16 mouse cellular contexts compared by ENCODE assay signal in genomic region chr10:117466391-117466790, GRCm38 (mm10).
DNase-seq lines count a peak whose midpoint lies in the region; ATAC-seq lines count a peak whose summit lies in the region.
"Had no signal": no experiment of that assay in that cellular context is flagged by ENCODE, and none has a peak within 500 bp of the region (broad histone marks: within the 10 kb centered on the region; RNA-seq: fewer than 3 reads in every experiment).

No protein-coding gene starts in this region.

- peak; percentile 51 for DNase-seq in heart, adult 11 months
- DNase-seq in heart, postnatal 25 days (ENCODE audit: low spot score) = no peak
- peak; percentile 95 for DNase-seq in 3T3-L1 (ENCODE audit: low read depth, low spot score)
- DNase-seq in layer of hippocampus, adult 11-12 months (ENCODE audit: low spot score) = no peak
- DNase-seq: adrenal gland, adult 8-10 months; adrenal gland, postnatal 14 days; adrenal gland, postnatal 36 days; cerebellum, adult 11-12 months; cerebellum, adult 2 months; cerebellum, adult 9-10 months; cerebellum, postnatal 10 days; cerebellum, postnatal 25 days; forebrain, postnatal 0 days had no signal

- peak; percentile 58 for ATAC-seq in granulocyte monocyte progenitor cell, adult 5-6 weeks (replicated peaks; ENCODE audit: poor library complexity, severe bottlenecking)
- ATAC-seq: forebrain, embryonic 13.5 days; forebrain, embryonic 15.5 days; forebrain, postnatal 0 days had no signal

- intact Hi-C loops in heart, postnatal 25 days (cut with DNase I) = no loop called here

Comparison
In these comparisons a context has a peak if more than half of its experiments do, and no peak if none do; other contexts are left out.
1. DNase-seq: peak in heart, adult 11 months (single experiment) and 3T3-L1 (single experiment); none in heart, postnatal 25 days (single experiment) and layer of hippocampus, adult 11-12 months (single experiment).